Mouse (Mus musculus): ENCODE measurements around the gene Nudt4. TPM values are rescaled to one million over a fixed set of nuclear protein-coding genes. Genes with fewer than 3 reads are reported as not detected.
A peak's percentile ranks its signal among the peaks of the same experiment; 100 is the strongest.

Nudt4 gene
- total RNA-seq, 2 experiments from 2014 or later, result 145 to 149 TPM

GRCm38 (mm10) chr10:95539260-95539659, 24.7 kb downstream of the Nudt4 start:
- DNase-seq, result no peak

- no peak for DNase-seq
These were observed 27.8 kb downstream of the Nudt4 start for GRCm38 (mm10) chr10:95536222-95536541.

GRCm38 (mm10) chr10:95535399-95536221, 28.3 kb downstream of the Nudt4 start:
- DNase-seq, result no peak

GRCm38 (mm10) chr10:95533382-95533781, 30.6 kb downstream of the Nudt4 start:
- DNase-seq, result peak; percentile 32 to 65

- DNase-seq, result no peak
These were observed 31.0 kb downstream of the Nudt4 start for GRCm38 (mm10) chr10:95532916-95533315.

- DNase-seq, result no peak
These were observed 33.3 kb downstream of the Nudt4 start for GRCm38 (mm10) chr10:95530551-95531121.

- no peak for DNase-seq
These were observed 37.3 kb downstream of the Nudt4 start for GRCm38 (mm10) chr10:95526495-95527122.

- no peak for DNase-seq
These were observed 38.1 kb downstream of the Nudt4 start for GRCm38 (mm10) chr10:95525871-95526270.

GRCm38 (mm10) chr10:95525037-95525675, 38.8 kb downstream of the Nudt4 start:
- no peak for DNase-seq

- DNase-seq, result peak in 1 of 2 experiments; percentile 7
These were observed 46.3 kb downstream of the Nudt4 start for GRCm38 (mm10) chr10:95517656-95518055.

GRCm38 (mm10) chr10:95515293-95515931, 48.5 kb downstream of the Nudt4 start:
- peak; percentile 61 to 69 for DNase-seq

GRCm38 (mm10) chr10:95514656-95515292, 49.2 kb downstream of the Nudt4 start, which contains the start of gene Ube2n:
Gene Ube2n, plus strand, starts transcription at chr10:95515145.
- peak; percentile 99 for DNase-seq

GRCm38 (mm10) chr10:95513768-95514556, 50.0 kb downstream of the Nudt4 start:
- DNase-seq, result no peak

- DNase-seq, result no peak
These were observed 51.3 kb downstream of the Nudt4 start for GRCm38 (mm10) chr10:95512635-95513034.

GRCm38 (mm10) chr10:95509263-95509662, 54.7 kb downstream of the Nudt4 start:
- no peak for DNase-seq

GRCm38 (mm10) chr10:95508793-95509192, 55.2 kb downstream of the Nudt4 start:
- no peak for DNase-seq

- no peak for DNase-seq
These were observed 55.8 kb downstream of the Nudt4 start for GRCm38 (mm10) chr10:95508126-95508525.

GRCm38 (mm10) chr10:95504341-95504740, 59.6 kb downstream of the Nudt4 start:
- no peak for DNase-seq

- no peak for DNase-seq
These were observed 60.3 kb downstream of the Nudt4 start for GRCm38 (mm10) chr10:95503443-95504235.

Measured in adrenal gland, postnatal 36 days (tissue).